Mouse (Mus musculus): ENCODE measurements around the gene Gm49510.

- no peak for TF ChIP-seq POLR2A (IDR thresholded peaks at IDR 0.05; ENCODE audit: control insufficient read depth in 1 of 2, insufficient read depth in 1 of 2, low read depth in 1 of 2, low read length in 2 of 2, poor library complexity in 1 of 2)
- no peak for TF ChIP-seq NELFE (IDR thresholded peaks at IDR 0.05; ENCODE audit: low read depth, low read length)
- TF ChIP-seq E2F4 (IDR thresholded peaks at IDR 0.05; ENCODE audit: borderline replicate concordance, low read depth, low read length): no peak
- TF ChIP-seq ELF1 (IDR thresholded peaks at IDR 0.05; ENCODE audit: low read depth, low read length): no peak
- no peak for TF ChIP-seq MAFK (IDR thresholded peaks at IDR 0.05; ENCODE audit: borderline replicate concordance, low read depth, low read length)
- TF ChIP-seq UBTF (IDR thresholded peaks at IDR 0.05; ENCODE audit: borderline replicate concordance, insufficient read depth, low read depth, low read length): no peak
- TF ChIP-seq EP300 (IDR thresholded peaks at IDR 0.05; ENCODE audit: low read depth in 1 of 2, low read length in 2 of 2): no peak
- no peak for TF ChIP-seq CHD1 (IDR thresholded peaks at IDR 0.05; ENCODE audit: low read depth, low read length)
- peak in 2 of 3 experiments; percentile 23 to 44; a peak in 3 of 6 replicates for TF ChIP-seq CTCF (IDR thresholded peaks at IDR 0.05 in 2 of 3, conservative IDR thresholded peaks at IDR 0.05 in 1 of 3; ENCODE audit: control insufficient read depth in 1 of 3, insufficient read depth in 1 of 3, low read depth in 2 of 3, low read length in 3 of 3, poor library complexity in 1 of 3, severe bottlenecking in 1 of 3)
- TF ChIP-seq GATA1 (IDR thresholded peaks at IDR 0.05; ENCODE audit: low read depth, low read length): no peak
- TF ChIP-seq TBP (IDR thresholded peaks at IDR 0.05; ENCODE audit: low read depth, low read length): peak; percentile 56; the same call in 1 of the 2 replicates
- TF ChIP-seq POLR2AphosphoS2 (IDR thresholded peaks at IDR 0.05; ENCODE audit: low read length): no peak
- TF ChIP-seq USF2 (IDR thresholded peaks at IDR 0.05; ENCODE audit: borderline replicate concordance in 1 of 2, insufficient read depth in 1 of 2, low read depth in 1 of 2, low read length in 2 of 2): no peak
These were observed 56.2 kb downstream of the Gm49510 start for GRCm38 (mm10) chr15:78955663-78956062.

Data from MEL (cell line).